Mouse (Mus musculus) spleen, adult 2 months (tissue): ENCODE measurements around the gene Cdca5. TPM values are rescaled to one million over a fixed set of nuclear protein-coding genes. Genes with fewer than 3 reads are reported as not detected.
"Not testable (repeated sequence)": the region's sequence is repeated elsewhere in the genome, so short reads cannot be mapped to it uniquely, and the experiment has no call there.

Experiments
- DNase-seq, 2 experiments: peaks; one replicate each; pipeline versions ENCODE4 v3.0.0 to v3.0.0-alpha.2; 2012 to 2021; ENCODE audit warnings: low spot score in 2 of 2, low read depth in 1 of 2
- H3K27ac ChIP-seq: fragments of 200-500 bp; 2 replicates; pipeline ENCODE4 v1.5.1; 2012; ENCODE audit warnings: low read length, inconsistent platforms; ENCODE audit not compliant: insufficient read depth
- H3K27me3 ChIP-seq: fragments of 200-500 bp; 2 replicates; pipeline ENCODE4 v1.6.1; 2012; ENCODE audit warnings: mild to moderate bottlenecking, moderate library complexity, low read length, inconsistent platforms; ENCODE audit not compliant: control insufficient read depth, insufficient read depth
- H3K36me3 ChIP-seq: fragments of 200-500 bp; 2 replicates; pipeline ENCODE4 v1.6.1; 2012; ENCODE audit warnings: mild to moderate bottlenecking, low read length, inconsistent platforms; ENCODE audit not compliant: control insufficient read depth, insufficient read depth
- H3K4me1 ChIP-seq: fragments of 200-500 bp; 2 replicates; pipeline ENCODE4 v1.6.1; 2011; ENCODE audit warnings: inconsistent platforms; ENCODE audit not compliant: control insufficient read depth, insufficient read depth, insufficient read length
- H3K4me3 ChIP-seq: fragments of 200-500 bp; 2 replicates; pipeline ENCODE4 v1.5.1; 2011; ENCODE audit warnings: mild to moderate bottlenecking, inconsistent platforms; ENCODE audit not compliant: insufficient read depth, insufficient read length; ENCODE audit errors: extremely low read depth
- CTCF ChIP-seq: fragments of 200-500 bp; IDR thresholded peaks from 2 replicates; pipeline ENCODE4 v1.5.1; 2011; ENCODE audit warnings: mild to moderate bottlenecking, inconsistent platforms; ENCODE audit not compliant: insufficient read depth, insufficient read length, insufficient replicate concordance; ENCODE audit errors: extremely low read depth
- POLR2A ChIP-seq: fragments of 200-500 bp; IDR thresholded peaks from 2 replicates; pipeline ENCODE4 v1.6.1; 2011; ENCODE audit warnings: low read depth, low read length, inconsistent platforms
- WGBS: fragments of 180-500 bp; shearing (Covaris S2); methylation state at CpG from one replicate; pipeline ENCODE4 v1.1.7; 2018; 5-methylcytosine and 5-hydroxymethylcytosine counted together
- polyA plus RNA-seq: library from polyadenylated mRNA; depleted of rRNA; stranded (reverse); fragments of >200 nt; gene quantifications from 2 replicates; pipeline ENCODE4 v1.2.3, GENCODE M21; 2012; rRNA removed

The Cdca5 gene
- polyA plus RNA-seq, 1 experiment, result 4.4 TPM

DNA sequence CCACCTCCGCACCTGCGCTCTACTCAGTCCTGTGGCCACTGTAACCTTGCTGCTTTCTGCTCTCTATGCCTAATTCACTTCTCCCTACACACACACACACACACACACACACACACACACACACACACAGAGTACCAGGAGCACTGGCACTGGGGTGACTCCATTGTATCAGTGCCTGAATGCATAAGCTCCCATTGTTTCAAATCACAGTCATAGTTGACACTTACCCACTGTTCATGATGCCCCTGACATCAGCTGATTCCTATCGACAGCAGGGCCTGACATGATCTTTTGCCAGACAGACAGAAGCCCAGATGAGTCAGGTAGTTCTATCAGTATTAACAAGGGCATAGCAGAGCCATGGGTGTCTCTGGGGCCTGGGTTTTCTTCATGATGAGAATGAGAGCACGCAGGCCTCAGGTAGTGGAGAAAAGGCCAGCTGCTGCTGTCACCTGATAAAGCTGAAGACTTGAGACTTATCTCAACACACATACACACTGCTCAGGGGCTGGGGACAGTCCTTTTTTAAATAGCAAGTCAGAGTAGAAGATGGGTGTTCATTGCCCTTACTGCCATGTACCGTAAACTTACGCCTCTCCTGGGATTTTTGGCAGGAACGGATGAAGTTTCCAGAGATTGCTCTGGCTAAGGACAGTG is 47.5 kb downstream of the Cdca5 start:
- H3K4me3 ChIP-seq, result no peak overlapping the region
- H3K27me3 ChIP-seq, result no peaks in the 10 kb centered on the region
- TF ChIP-seq POLR2A, result no peak
- no peak for TF ChIP-seq CTCF
- no peaks in the 10 kb centered on the region for H3K4me1 ChIP-seq
- H3K27ac ChIP-seq, result no peak overlapping the region; the same call in 1 of the 2 replicates
- WGBS, result 83% methylated on average over 7 of the region's 7 CpGs
- no peaks in the 10 kb centered on the region for H3K36me3 ChIP-seq
- DNase-seq, result no peak

DNA sequence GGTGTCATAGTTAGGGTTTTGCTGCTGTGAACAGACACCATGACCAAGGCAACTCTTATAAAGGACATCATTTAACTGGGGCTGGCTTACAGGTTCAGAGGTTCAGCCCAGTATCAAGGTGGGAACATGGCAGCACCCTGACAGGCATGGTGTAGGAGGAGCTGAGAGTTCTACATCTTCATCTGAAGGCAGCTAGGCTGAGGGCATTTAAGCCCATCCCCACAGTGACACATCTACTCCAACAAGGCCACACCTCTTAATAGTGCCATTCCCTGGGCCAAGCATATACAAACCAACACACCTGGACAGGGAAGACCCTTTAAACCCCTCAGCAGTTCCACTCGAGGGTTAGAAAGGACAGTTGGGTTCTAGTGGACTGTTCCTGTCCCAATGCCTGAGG is 48.4 kb downstream of the Cdca5 start:
- 48% methylated on average over 1 of the region's 1 CpGs for WGBS
- not testable (repeated sequence) for H3K4me3 ChIP-seq, H3K27ac ChIP-seq, H3K4me1 ChIP-seq, DNase-seq, H3K36me3 ChIP-seq, H3K27me3 ChIP-seq

DNA sequence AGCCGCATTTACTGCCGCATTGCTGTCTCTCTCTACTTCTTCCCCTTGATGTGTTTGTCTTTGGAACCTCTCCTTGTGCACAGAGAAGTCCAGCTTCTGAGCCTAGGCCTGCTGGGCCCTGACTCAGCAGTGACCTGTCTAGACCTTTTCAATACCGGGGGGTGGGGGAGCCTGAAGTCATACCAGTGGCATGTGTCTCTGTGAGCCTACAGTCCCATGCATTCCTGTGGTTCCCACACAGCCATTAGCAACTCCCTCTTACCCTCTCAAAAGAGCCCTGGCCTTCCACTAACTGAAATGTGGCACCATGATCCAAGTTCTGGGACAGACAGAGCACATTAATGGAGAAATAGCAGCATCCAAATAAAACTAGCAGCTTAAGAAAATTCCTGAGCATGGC is 51.6 kb downstream of the Cdca5 start:
- no peak for DNase-seq
- H3K4me3 ChIP-seq, result no peak overlapping the region
- TF ChIP-seq CTCF, result no peak
- TF ChIP-seq POLR2A, result no peak
- no peaks in the 10 kb centered on the region; the same call in 1 of the 2 replicates for H3K36me3 ChIP-seq
- 92% methylated on average over 3 of the region's 3 CpGs for WGBS
- H3K4me1 ChIP-seq, result no peaks in the 10 kb centered on the region
- H3K27me3 ChIP-seq, result no peaks in the 10 kb centered on the region
- H3K27ac ChIP-seq, result no peak overlapping the region

DNA sequence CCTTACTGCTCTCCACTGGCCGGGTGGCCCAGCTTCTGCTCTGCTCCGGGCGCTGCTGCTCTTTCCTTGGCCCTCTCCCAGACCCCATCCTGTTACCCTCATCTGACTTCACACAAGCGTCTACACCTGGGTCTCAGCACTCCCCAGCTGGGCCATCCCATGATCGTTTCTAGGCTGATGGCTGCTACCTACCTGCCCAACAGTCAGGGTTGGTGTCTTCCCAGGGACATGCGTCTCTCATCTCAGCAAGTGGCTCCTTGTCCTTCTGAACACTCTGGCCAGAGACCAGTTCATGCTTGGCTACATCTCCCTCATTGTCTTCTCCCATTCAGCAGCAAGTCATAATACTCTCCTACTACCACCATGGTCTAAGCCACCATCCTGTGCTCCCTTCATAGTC is 54.9 kb downstream of the Cdca5 start:
- no peaks in the 10 kb centered on the region for H3K27me3 ChIP-seq
- H3K36me3 ChIP-seq, result no peaks in the 10 kb centered on the region; the same call in 1 of the 2 replicates
- no peak overlapping the region for H3K4me3 ChIP-seq
- 91% methylated on average over 6 of the region's 6 CpGs for WGBS
- DNase-seq, result no peak
- H3K4me1 ChIP-seq, result no peaks in the 10 kb centered on the region
- TF ChIP-seq POLR2A (no peak), CTCF (no peak)
- H3K27ac ChIP-seq, result no peak overlapping the region

DNA sequence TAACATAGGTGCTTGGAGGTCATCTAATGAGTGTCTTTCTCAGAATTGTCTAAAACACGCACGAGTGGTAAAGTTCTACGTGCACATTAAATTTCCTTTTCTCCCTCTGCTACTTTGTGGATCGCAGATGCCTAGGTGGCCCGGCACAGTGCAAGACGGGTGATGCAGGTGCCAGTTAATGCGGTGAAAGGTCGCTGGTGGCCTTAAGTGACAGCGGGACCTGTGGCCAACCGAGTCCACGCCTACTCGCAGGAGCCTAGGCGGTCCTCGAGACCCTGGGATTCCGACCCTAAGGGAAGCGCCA is 55.5 kb downstream of the Cdca5 start:
- TF ChIP-seq POLR2A (no peak), CTCF (no peak)
- WGBS, result 1% methylated on average over 16 of the region's 16 CpGs
- Histone ChIP-seq H3K4me3 (peak overlapping the region; percentile 96), H3K4me1 (no peaks in the 10 kb centered on the region), H3K27ac (peak overlapping the region; percentile 97), H3K27me3 (no peaks in the 10 kb centered on the region), H3K36me3 (no peaks in the 10 kb centered on the region; the same call in 1 of the 2 replicates)
- no peak for DNase-seq

DNA sequence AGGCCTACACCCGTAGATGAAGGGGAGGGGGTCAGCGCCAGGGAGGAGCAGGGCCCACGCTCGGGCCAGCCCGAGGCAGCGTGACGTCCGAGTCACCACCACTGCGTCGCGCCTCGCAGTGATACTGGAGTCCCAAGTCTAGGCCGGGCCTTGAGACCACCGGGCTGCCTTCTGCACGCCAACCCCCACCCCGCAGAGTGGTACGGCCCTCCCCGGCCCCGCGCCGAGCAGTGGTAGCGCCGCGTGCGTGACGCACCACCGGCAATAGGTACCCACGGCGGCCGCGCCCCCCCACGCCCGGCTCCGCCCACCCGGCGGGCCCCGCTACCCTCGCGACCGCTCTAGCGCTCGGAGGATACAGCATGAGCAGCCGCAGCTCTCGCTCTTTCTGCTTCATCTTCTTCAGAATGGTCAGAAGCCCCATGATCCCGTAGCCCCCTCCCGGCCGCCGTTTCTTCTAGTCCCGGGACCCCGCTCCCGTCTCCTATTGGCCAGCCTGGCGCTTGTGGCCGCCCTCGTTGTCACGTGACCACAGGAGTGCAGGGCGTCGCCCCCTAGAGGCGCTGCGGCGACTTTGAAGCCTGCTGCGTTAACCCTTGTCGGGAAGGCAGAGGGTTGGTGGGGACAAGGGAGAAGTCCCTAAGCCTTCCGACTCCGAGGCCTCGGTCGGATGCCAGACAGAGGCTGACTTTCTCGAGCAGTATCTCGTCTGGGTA is 56.1 kb downstream of the Cdca5 start, which contains the start of gene Batf2:
Gene Batf2, plus strand, starts transcription at position 306 of the 716 bp plus-strand sequence.
- Histone ChIP-seq H3K36me3 (no peaks in the 10 kb centered on the region; the same call in 1 of the 2 replicates), H3K27me3 (no peaks in the 10 kb centered on the region), H3K4me1 (no peaks in the 10 kb centered on the region), H3K27ac (peak within 1 kb of the TSS; percentile 97), H3K4me3 (peak within 1 kb of the TSS; percentile 96)
- WGBS, result 1% methylated on average over 63 of the region's 68 CpGs
- peak; percentile 79 for TF ChIP-seq CTCF
- TF ChIP-seq POLR2A, result peak; percentile 11; the same call in 1 of the 2 replicates
- peak; percentile 85 to 91 for DNase-seq

DNA sequence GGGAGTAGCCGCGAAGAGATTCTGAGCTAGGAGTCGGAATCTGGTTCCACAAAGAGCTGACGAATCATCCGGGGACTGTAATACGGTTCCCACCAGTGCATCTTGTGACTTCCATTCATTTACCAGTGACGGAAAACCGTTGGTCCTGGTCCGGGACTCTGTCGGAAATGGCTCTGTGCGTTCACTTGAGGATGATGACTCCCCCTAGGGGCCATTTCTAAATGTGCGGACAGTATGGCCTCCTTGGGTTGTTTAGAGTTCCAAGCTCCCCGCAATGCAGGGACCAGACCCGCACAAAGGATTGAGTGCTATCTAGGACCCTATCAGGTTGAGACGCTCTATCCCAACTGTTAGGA is 56.6 kb downstream of the Cdca5 start, which contains the start of gene Arl2:
Gene Arl2, minus strand, starts transcription at position 155 of the 356 bp plus-strand sequence.
- peak within 1 kb of the TSS; percentile 97 for H3K27ac ChIP-seq
- H3K4me1 ChIP-seq, result no peaks in the 10 kb centered on the region
- H3K36me3 ChIP-seq, result no peaks in the 10 kb centered on the region; the same call in 1 of the 2 replicates
- H3K4me3 ChIP-seq, result peak within 1 kb of the TSS; percentile 96
- DNase-seq, result peak; percentile 70 to 82
- no peaks in the 10 kb centered on the region for H3K27me3 ChIP-seq
- 2% methylated on average over 15 of the region's 15 CpGs for WGBS
- no peak for TF ChIP-seq POLR2A
- TF ChIP-seq CTCF, result peak; percentile 45; the same call in 1 of the 2 replicates

Other genes with a start within 250 kb of the Cdca5 start
- gene Frmd8, start 209.7 kb upstream of the Cdca5 start, polyA plus RNA-seq, result 42.3 and 43.9 TPM in 2 replicates
- gene Slc25a45, start 207.2 kb upstream of the Cdca5 start, polyA plus RNA-seq, result 36.6 and 37.6 TPM in 2 replicates
- gene Tigd3, start 190.8 kb upstream of the Cdca5 start, polyA plus RNA-seq, result 1.3 TPM in 2 replicates
- 59.9 and 74.8 TPM in 2 replicates for gene Dpf2, start 172.0 kb upstream of the Cdca5 start, polyA plus RNA-seq
- 8.1 and 8.2 TPM in 2 replicates for gene Cdc42ep2, start 160.2 kb upstream of the Cdca5 start, polyA plus RNA-seq
- gene Pola2, start 120.8 kb upstream of the Cdca5 start, polyA plus RNA-seq, result 40.5 and 48.0 TPM in 2 replicates
- gene Slc22a20, start 98.8 kb upstream of the Cdca5 start, polyA plus RNA-seq, result not detected in 2 replicates
- gene Capn1, start 69.1 kb upstream of the Cdca5 start, polyA plus RNA-seq, result 50.8 and 53.0 TPM in 2 replicates
- gene Syvn1, start 38.4 kb upstream of the Cdca5 start, polyA plus RNA-seq, result 108 and 124 TPM in 2 replicates
- gene Mrpl49, start 27.2 kb upstream of the Cdca5 start, polyA plus RNA-seq, result 11.0 TPM in 2 replicates
- 1,884 and 3,019 TPM in 2 replicates for gene Fau, start 27.1 kb upstream of the Cdca5 start, polyA plus RNA-seq
- gene Znhit2, start 23.8 kb upstream of the Cdca5 start, polyA plus RNA-seq, result 38.5 and 61.3 TPM in 2 replicates
- 14.0 and 23.4 TPM in 2 replicates for gene Tm7sf2, start 16.6 kb upstream of the Cdca5 start, polyA plus RNA-seq
- gene Vps51, start 7.8 kb upstream of the Cdca5 start, polyA plus RNA-seq, result 72.9 and 85.0 TPM in 2 replicates
- gene Tmem262, start 5.0 kb upstream of the Cdca5 start, polyA plus RNA-seq, result 0.34 TPM in 1 of 2 replicates, not detected in the other
- 0.46 TPM in 1 of 2 replicates, not detected in the other for gene Gm28374, start 2.7 kb upstream of the Cdca5 start, polyA plus RNA-seq
- 66.9 and 85.9 TPM in 2 replicates for gene Zfpl1, start within 50 bp of the Cdca5 start, polyA plus RNA-seq
- gene AC131692.1, start 9.4 kb downstream of the Cdca5 start, polyA plus RNA-seq, result 0.19 TPM in 1 of 2 replicates, not detected in the other
- gene Naaladl1, start 20.8 kb downstream of the Cdca5 start, polyA plus RNA-seq, result 0.49 and 0.60 TPM in 2 replicates
- gene Sac3d1, start 33.7 kb downstream of the Cdca5 start, polyA plus RNA-seq, result 30.4 and 46.7 TPM in 2 replicates
- 42.7 and 50.9 TPM in 2 replicates for gene Snx15, start 43.3 kb downstream of the Cdca5 start, polyA plus RNA-seq
- 8.0 and 10.8 TPM in 2 replicates for gene Batf2, start 56.0 kb downstream of the Cdca5 start, polyA plus RNA-seq
- gene Arl2, start 56.6 kb downstream of the Cdca5 start, polyA plus RNA-seq, result 51.8 and 64.8 TPM in 2 replicates
- gene Majin, start 99.4 kb downstream of the Cdca5 start, polyA plus RNA-seq, result 0.15 and 0.30 TPM in 2 replicates
- gene Gpha2, start 141.4 kb downstream of the Cdca5 start, polyA plus RNA-seq, result 0.42 and 0.57 TPM in 2 replicates
- gene Ppp2r5b, start 150.9 kb downstream of the Cdca5 start, polyA plus RNA-seq, result 36.9 and 56.1 TPM in 2 replicates
- 47.4 and 57.5 TPM in 2 replicates for gene Atg2a, start 156.7 kb downstream of the Cdca5 start, polyA plus RNA-seq
- 285 and 377 TPM in 2 replicates for gene Ehd1, start 191.7 kb downstream of the Cdca5 start, polyA plus RNA-seq
- gene Cdc42bpg, start 221.5 kb downstream of the Cdca5 start, polyA plus RNA-seq, result 7.7 and 8.9 TPM in 2 replicates
- 54.2 and 57.2 TPM in 2 replicates for gene Men1, start 250.0 kb downstream of the Cdca5 start, polyA plus RNA-seq